Comparison of ENCODE assay signal across 8 mouse cellular contexts in the genomic region with DNA sequence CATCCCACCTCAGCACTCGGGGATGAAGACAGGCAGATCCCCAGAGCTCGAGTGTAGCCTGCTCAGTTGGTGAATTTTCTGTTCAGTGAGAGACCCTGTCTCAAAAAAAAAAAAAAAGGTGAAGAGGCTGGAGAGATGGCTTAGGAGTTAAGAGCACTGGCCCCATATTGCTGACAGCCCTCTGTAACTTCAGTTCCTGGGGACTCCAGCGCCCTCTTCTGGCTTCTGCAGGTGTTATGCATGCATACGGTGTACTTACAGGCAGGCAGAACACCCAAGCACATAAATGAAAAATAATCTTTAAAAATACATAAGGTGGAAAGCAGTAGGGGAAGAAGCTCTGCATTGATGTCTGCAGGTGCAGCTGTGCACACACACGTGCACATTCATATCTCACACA. TPM values are rescaled to one million over a fixed set of nuclear protein-coding genes. Genes with fewer than 3 reads are reported as not detected.
DNase-seq lines count a peak whose midpoint lies in the region; ATAC-seq lines count a peak whose summit lies in the region.

No protein-coding gene starts in this region.

- peak; percentile 30 for DNase-seq in gastrocnemius, postnatal 10 days
- DNase-seq in gastrocnemius, postnatal 36 days: no peak
- DNase-seq in right cerebral cortex, postnatal 14 days: peak; percentile 23
- DNase-seq in right cerebral cortex, adult 2 months (ENCODE audit: low spot score in 2 of 2): no peak
- peak; percentile 37 for DNase-seq in embryo, embryonic 9.5 days (ENCODE audit: extremely low spot score)
- DNase-seq in layer of hippocampus, adult 9-10 months (ENCODE audit: low spot score): no peak
- DNase-seq in left cerebral cortex, adult 11 months (ENCODE audit: low spot score): no peak

- peak; percentile 72 for ATAC-seq in megakaryocyte, adult 5-6 weeks (ENCODE audit: poor library complexity, severe bottlenecking)

- intact Hi-C loops in gastrocnemius, postnatal 36 days (cut with DNase I): no loop called here

RNA-seq across cellular contexts. Expression of a gene that starts 9.1 kb away (rescaled TPM):
- total RNA-seq in gastrocnemius, postnatal 10 days (2021): 10 to 100 TPM; 14.6 to 15.7 TPM
- total RNA-seq in gastrocnemius, postnatal 36 days (2021): 10 to 100 TPM in 1 of 2 experiments, 1 to 10 TPM in 1; 8.2 to 10.9 TPM
- total RNA-seq in megakaryocyte, adult 5-6 weeks (2015): 20.0 and 20.1 TPM in 2 replicates
- total RNA-seq in megakaryocyte, adult 5-6 weeks (2017): 26.3 and 28.7 TPM in 2 replicates

RNA-seq across cellular contexts. Expression of a gene that starts 54.8 kb away (rescaled TPM):
- total RNA-seq in gastrocnemius, postnatal 10 days (2021): 10 to 100 TPM; 68.6 to 88.2 TPM
- 10 to 100 TPM; 55.9 to 65.8 TPM for total RNA-seq in gastrocnemius, postnatal 36 days (2021)
- total RNA-seq in megakaryocyte, adult 5-6 weeks (2015): 54.8 and 59.3 TPM in 2 replicates
- total RNA-seq in megakaryocyte, adult 5-6 weeks (2017): 29.7 and 36.1 TPM in 2 replicates

Comparison
In these comparisons a context has a peak if more than half of its experiments do, and no peak if none do; other contexts are left out.
1. DNase-seq: peak in gastrocnemius, postnatal 10 days (single experiment), right cerebral cortex, postnatal 14 days (single experiment) and embryo, embryonic 9.5 days (single experiment); none in gastrocnemius, postnatal 36 days (0 of 2), right cerebral cortex, adult 2 months (0 of 2), layer of hippocampus, adult 9-10 months (single experiment) and left cerebral cortex, adult 11 months (single experiment).